Mouse (Mus musculus): ENCODE measurements around the gene Exosc6.
"Not testable (repeated sequence)": the region's sequence is repeated elsewhere in the genome, so short reads cannot be mapped to it uniquely, and the experiment has no call there.

Gene Exosc6

GRCm38 (mm10) chr8:111056158-111056663 lies at the start of gene Exosc6:
TSS of gene Exosc6 (plus strand) at chr8:111056339.
- DNase-seq = peak; percentile 93

- DNase-seq = not testable (repeated sequence)
Observed at GRCm38 (mm10) chr8:111010230-111010991, 45.7 kb upstream of the Exosc6 start.

GRCm38 (mm10) chr8:111026609-111027008 lies 29.5 kb upstream of the Exosc6 start:
- DNase-seq = not testable (repeated sequence)

GRCm38 (mm10) chr8:111027391-111027937 lies 28.7 kb upstream of the Exosc6 start:
- peak; percentile 82 for DNase-seq

- DNase-seq = no peak
Observed at GRCm38 (mm10) chr8:111029589-111029988, 26.6 kb upstream of the Exosc6 start.

- no peak for DNase-seq
Observed at GRCm38 (mm10) chr8:111030045-111030444, 26.1 kb upstream of the Exosc6 start.

- DNase-seq = no peak
Observed at GRCm38 (mm10) chr8:111031572-111031971, 24.6 kb upstream of the Exosc6 start, which contains the start of gene Ddx19b. TSS of gene Ddx19b (minus strand) at chr8:111031751.

GRCm38 (mm10) chr8:111032916-111033315 lies 23.2 kb upstream of the Exosc6 start, which contains the start of gene Aars:
TSS of gene Aars (plus strand) at chr8:111033144.
- no peak for DNase-seq

- DNase-seq = peak; percentile 93
Observed at GRCm38 (mm10) chr8:111033482-111034215, 22.5 kb upstream of the Exosc6 start.

- peak; percentile 28 for DNase-seq
Observed at GRCm38 (mm10) chr8:111034276-111034675, 21.9 kb upstream of the Exosc6 start.

GRCm38 (mm10) chr8:111036591-111036990 lies 19.5 kb upstream of the Exosc6 start:
- no peak for DNase-seq

GRCm38 (mm10) chr8:111042546-111042945 lies 13.6 kb upstream of the Exosc6 start:
- DNase-seq = no peak

- peak; percentile 31 for DNase-seq
Observed at GRCm38 (mm10) chr8:111044003-111044734, 12.0 kb upstream of the Exosc6 start.

- no peak for DNase-seq
Observed at GRCm38 (mm10) chr8:111048694-111049093, 7.4 kb upstream of the Exosc6 start.

GRCm38 (mm10) chr8:111049106-111049505 lies 7.0 kb upstream of the Exosc6 start:
- DNase-seq = no peak

- peak; percentile 30 for DNase-seq
Observed at GRCm38 (mm10) chr8:111053827-111054518, 2.2 kb upstream of the Exosc6 start.

GRCm38 (mm10) chr8:111055031-111055634 lies 1.0 kb upstream of the Exosc6 start:
- DNase-seq = no peak

GRCm38 (mm10) chr8:111055661-111056060 lies 478 bp upstream of the Exosc6 start:
- DNase-seq = no peak

- peak; percentile 49 for DNase-seq
Observed at GRCm38 (mm10) chr8:111056691-111057293, 653 bp downstream of the Exosc6 start.

GRCm38 (mm10) chr8:111058946-111059572 lies 2.9 kb downstream of the Exosc6 start:
- no peak for DNase-seq

- DNase-seq = no peak
Observed at GRCm38 (mm10) chr8:111061688-111062071, 5.5 kb downstream of the Exosc6 start.

All from right cerebral cortex, postnatal 4 days (tissue).